Mouse (Mus musculus): ENCODE results near the gene Actn1. TPM values are rescaled to one million over a fixed set of nuclear protein-coding genes. Genes with fewer than 3 reads are reported as not detected.
A peak's percentile ranks its signal among the peaks of the same experiment; 100 is the strongest.
"Not testable (repeated sequence)": the region's sequence is repeated elsewhere in the genome, so short reads cannot be mapped to it uniquely, and the experiment has no call there.

Gene Actn1
- polyA plus RNA-seq, 1 experiment from 2014 or later, result 23.4 TPM

GRCm38 (mm10) chr12:80285890-80286289 lies 25.7 kb upstream of the Actn1 start:
- Histone ChIP-seq H3K36me3 (ENCODE audit: control insufficient read depth, insufficient read depth, low read length) (no peaks in the 10 kb centered on the region), H3K4me2 (replicated peaks; ENCODE audit: low read depth, low read length) (no peak overlapping the region), H3K4me3 (ENCODE audit: low read depth, low read length) (no peak overlapping the region), H3K9ac (ENCODE audit: low read depth, low read length) (no peak overlapping the region), H3K27me3 (ENCODE audit: control insufficient read depth, insufficient read depth, low read length) (no peaks in the 10 kb centered on the region), H3K9me3 (ENCODE audit: control insufficient read depth, low read length) (no peaks in the 10 kb centered on the region), H3K27ac (ENCODE audit: low read depth, low read length) (no peak overlapping the region), H3K4me1 (replicated peaks; ENCODE audit: control insufficient read depth, insufficient read depth, low read length) (no peaks in the 10 kb centered on the region)
- DNase-seq (ENCODE audit: low spot score) (no peak), ATAC-seq (ENCODE audit: low FRiP score) (no peak)
- 73% methylated on average over 5 of the region's 5 CpGs for WGBS

GRCm38 (mm10) chr12:80284251-80284650 lies 24.1 kb upstream of the Actn1 start:
- not testable (repeated sequence) for H3K27ac ChIP-seq (ENCODE audit: low read depth, low read length); H3K4me1 ChIP-seq (replicated peaks; ENCODE audit: control insufficient read depth, insufficient read depth, low read length); H3K27me3 ChIP-seq (ENCODE audit: control insufficient read depth, insufficient read depth, low read length); ATAC-seq (ENCODE audit: low FRiP score); H3K4me2 ChIP-seq (replicated peaks; ENCODE audit: low read depth, low read length); DNase-seq (ENCODE audit: low spot score); H3K4me3 ChIP-seq (ENCODE audit: low read depth, low read length); H3K36me3 ChIP-seq (ENCODE audit: control insufficient read depth, insufficient read depth, low read length); H3K9ac ChIP-seq (ENCODE audit: low read depth, low read length); H3K9me3 ChIP-seq (ENCODE audit: control insufficient read depth, low read length)
- 86% methylated on average over 2 of the region's 2 CpGs for WGBS

GRCm38 (mm10) chr12:80278866-80279265 lies 18.7 kb upstream of the Actn1 start:
- Histone ChIP-seq H3K4me1 (replicated peaks; ENCODE audit: control insufficient read depth, insufficient read depth, low read length) (no peaks in the 10 kb centered on the region), H3K9ac (ENCODE audit: low read depth, low read length) (no peak overlapping the region), H3K27me3 (ENCODE audit: control insufficient read depth, insufficient read depth, low read length) (no peaks in the 10 kb centered on the region), H3K36me3 (ENCODE audit: control insufficient read depth, insufficient read depth, low read length) (no peaks in the 10 kb centered on the region), H3K4me2 (replicated peaks; ENCODE audit: low read depth, low read length) (no peak overlapping the region), H3K9me3 (ENCODE audit: control insufficient read depth, low read length) (no peaks in the 10 kb centered on the region), H3K4me3 (ENCODE audit: low read depth, low read length) (no peak overlapping the region), H3K27ac (ENCODE audit: low read depth, low read length) (no peak overlapping the region)
- no peak for ATAC-seq (ENCODE audit: low FRiP score)
- DNase-seq (ENCODE audit: low spot score), result no peak
- 95% methylated on average over 10 of the region's 10 CpGs for WGBS

GRCm38 (mm10) chr12:80277428-80277827 lies 17.3 kb upstream of the Actn1 start:
- ATAC-seq (ENCODE audit: low FRiP score) (no peak), DNase-seq (ENCODE audit: low spot score) (no peak)
- Histone ChIP-seq H3K4me3 (ENCODE audit: low read depth, low read length) (no peak overlapping the region), H3K9me3 (ENCODE audit: control insufficient read depth, low read length) (no peaks in the 10 kb centered on the region), H3K27ac (ENCODE audit: low read depth, low read length) (no peak overlapping the region), H3K4me1 (replicated peaks; ENCODE audit: control insufficient read depth, insufficient read depth, low read length) (no peaks in the 10 kb centered on the region), H3K27me3 (ENCODE audit: control insufficient read depth, insufficient read depth, low read length) (no peaks in the 10 kb centered on the region), H3K9ac (ENCODE audit: low read depth, low read length) (no peak overlapping the region), H3K4me2 (replicated peaks; ENCODE audit: low read depth, low read length) (no peak overlapping the region), H3K36me3 (ENCODE audit: control insufficient read depth, insufficient read depth, low read length) (no peaks in the 10 kb centered on the region)
- 88% methylated on average over 7 of the region's 8 CpGs for WGBS

GRCm38 (mm10) chr12:80275187-80275820 lies 15.1 kb upstream of the Actn1 start:
- 90% methylated on average over 5 of the region's 5 CpGs for WGBS
- Histone ChIP-seq H3K4me2 (replicated peaks; ENCODE audit: low read depth, low read length) (no peak overlapping the region), H3K27me3 (ENCODE audit: control insufficient read depth, insufficient read depth, low read length) (no peaks in the 10 kb centered on the region), H3K36me3 (ENCODE audit: control insufficient read depth, insufficient read depth, low read length) (no peaks in the 10 kb centered on the region), H3K4me3 (ENCODE audit: low read depth, low read length) (no peak overlapping the region), H3K4me1 (replicated peaks; ENCODE audit: control insufficient read depth, insufficient read depth, low read length) (no peaks in the 10 kb centered on the region), H3K9me3 (ENCODE audit: control insufficient read depth, low read length) (no peaks in the 10 kb centered on the region), H3K27ac (ENCODE audit: low read depth, low read length) (no peak overlapping the region), H3K9ac (ENCODE audit: low read depth, low read length) (no peak overlapping the region)
- ATAC-seq (ENCODE audit: low FRiP score) (no peak), DNase-seq (ENCODE audit: low spot score) (no peak)

GRCm38 (mm10) chr12:80273020-80273686 lies 13.0 kb upstream of the Actn1 start:
- no peaks in the 10 kb centered on the region for H3K9me3 ChIP-seq (ENCODE audit: control insufficient read depth, low read length)
- ATAC-seq (ENCODE audit: low FRiP score) (peak; percentile 82), DNase-seq (ENCODE audit: low spot score) (peak; percentile 72)
- H3K4me3 ChIP-seq (ENCODE audit: low read depth, low read length), result 0 out of 2 replicates have a peak overlapping the region, but pooled peaks have one; percentile 8
- H3K4me1 ChIP-seq (replicated peaks; ENCODE audit: control insufficient read depth, insufficient read depth, low read length), result no peaks in the 10 kb centered on the region
- H3K9ac ChIP-seq (ENCODE audit: low read depth, low read length), result no peak overlapping the region
- H3K36me3 ChIP-seq (ENCODE audit: control insufficient read depth, insufficient read depth, low read length), result no peaks in the 10 kb centered on the region
- H3K27me3 ChIP-seq (ENCODE audit: control insufficient read depth, insufficient read depth, low read length), result no peaks in the 10 kb centered on the region
- WGBS, result 19% methylated on average over 10 of the region's 10 CpGs
- H3K4me2 ChIP-seq (replicated peaks; ENCODE audit: low read depth, low read length), result peak overlapping the region; percentile 23; the same call in 1 of the 2 replicates
- peak overlapping the region; percentile 47; the same call in 1 of the 2 replicates for H3K27ac ChIP-seq (ENCODE audit: low read depth, low read length)

- H3K9ac ChIP-seq (ENCODE audit: low read depth, low read length), result no peak overlapping the region
- no peak overlapping the region for H3K4me3 ChIP-seq (ENCODE audit: low read depth, low read length)
- no peak for ATAC-seq (ENCODE audit: low FRiP score)
- DNase-seq (ENCODE audit: low spot score), result no peak
- no peak overlapping the region for H3K4me2 ChIP-seq (replicated peaks; ENCODE audit: low read depth, low read length)
- 37% methylated on average over 5 of the region's 5 CpGs for WGBS
- H3K4me1 ChIP-seq (replicated peaks; ENCODE audit: control insufficient read depth, insufficient read depth, low read length), result no peaks in the 10 kb centered on the region
- no peaks in the 10 kb centered on the region for H3K27me3 ChIP-seq (ENCODE audit: control insufficient read depth, insufficient read depth, low read length)
- no peak overlapping the region for H3K27ac ChIP-seq (ENCODE audit: low read depth, low read length)
- H3K36me3 ChIP-seq (ENCODE audit: control insufficient read depth, insufficient read depth, low read length), result no peaks in the 10 kb centered on the region
- no peaks in the 10 kb centered on the region for H3K9me3 ChIP-seq (ENCODE audit: control insufficient read depth, low read length)
Observed at GRCm38 (mm10) chr12:80271806-80272205, 11.6 kb upstream of the Actn1 start.

- 3% methylated on average over 3 of the region's 3 CpGs for WGBS
- no peak for DNase-seq (ENCODE audit: low spot score)
Observed at GRCm38 (mm10) chr12:80270924-80271323, 10.8 kb upstream of the Actn1 start.

GRCm38 (mm10) chr12:80269303-80269702 lies 9.1 kb upstream of the Actn1 start:
- 90% methylated on average over 2 of the region's 2 CpGs for WGBS
- Histone ChIP-seq H3K4me1 (replicated peaks; ENCODE audit: control insufficient read depth, insufficient read depth, low read length) (no peaks in the 10 kb centered on the region), H3K4me3 (ENCODE audit: low read depth, low read length) (no peak overlapping the region), H3K27ac (ENCODE audit: low read depth, low read length) (no peak overlapping the region), H3K27me3 (ENCODE audit: control insufficient read depth, insufficient read depth, low read length) (no peaks in the 10 kb centered on the region), H3K4me2 (replicated peaks; ENCODE audit: low read depth, low read length) (no peak overlapping the region), H3K36me3 (ENCODE audit: control insufficient read depth, insufficient read depth, low read length) (no peaks in the 10 kb centered on the region), H3K9me3 (ENCODE audit: control insufficient read depth, low read length) (no peaks in the 10 kb centered on the region), H3K9ac (ENCODE audit: low read depth, low read length) (no peak overlapping the region)
- ATAC-seq (ENCODE audit: low FRiP score) (no peak), DNase-seq (ENCODE audit: low spot score) (no peak)

More at GRCm38 (mm10) chr12:80270924-80271323, 10.8 kb upstream of the Actn1 start:
- no peak for ATAC-seq (ENCODE audit: low FRiP score)
- Histone ChIP-seq H3K4me1 (replicated peaks; ENCODE audit: control insufficient read depth, insufficient read depth, low read length) (no peaks in the 10 kb centered on the region), H3K4me3 (ENCODE audit: low read depth, low read length) (no peak overlapping the region), H3K27ac (ENCODE audit: low read depth, low read length) (no peak overlapping the region), H3K36me3 (ENCODE audit: control insufficient read depth, insufficient read depth, low read length) (no peaks in the 10 kb centered on the region), H3K9me3 (ENCODE audit: control insufficient read depth, low read length) (no peaks in the 10 kb centered on the region), H3K27me3 (ENCODE audit: control insufficient read depth, insufficient read depth, low read length) (no peaks in the 10 kb centered on the region), H3K4me2 (replicated peaks; ENCODE audit: low read depth, low read length) (no peak overlapping the region), H3K9ac (ENCODE audit: low read depth, low read length) (no peak overlapping the region)
